Mouse (Mus musculus) heart, embryonic 11.5 days (tissue): ENCODE measurements around the gene Tacr2. TPM values are rescaled to one million over a fixed set of nuclear protein-coding genes. Genes with fewer than 3 reads are reported as not detected.

Experiments
- ATAC-seq: fragments of 200-750 bp; cut with Nextera tagmentation; replicated peaks from 2 replicates; pipeline ENCODE4 v1.8.0; 2017; ENCODE audit warnings: moderate library complexity; ENCODE audit not compliant: insufficient number of reproducible peaks, low FRiP score, low TSS enrichment
- H3K27ac ChIP-seq: fragments of 300-500 bp; sonication (generic); 2 replicates; pipeline ENCODE4 v1.5.1; 2014; ENCODE audit warnings: mild to moderate bottlenecking, low read depth, low read length
- H3K27me3 ChIP-seq: fragments of 300-500 bp; sonication (generic); 2 replicates; pipeline ENCODE4 v1.6.1; 2014; ENCODE audit warnings: mild to moderate bottlenecking, low read length, mixed read lengths; ENCODE audit not compliant: control insufficient read depth, insufficient read depth
- H3K36me3 ChIP-seq: fragments of 300-500 bp; sonication (generic); 2 replicates; pipeline ENCODE4 v1.6.1; 2014; ENCODE audit warnings: mild to moderate bottlenecking, low read length, moderate library complexity, mixed read lengths; ENCODE audit not compliant: control insufficient read depth, insufficient read depth
- H3K4me1 ChIP-seq: fragments of 300-500 bp; sonication (generic); 2 replicates; pipeline ENCODE4 v1.6.1; 2014; ENCODE audit warnings: low read length; ENCODE audit not compliant: control insufficient read depth, insufficient read depth
- H3K4me2 ChIP-seq: fragments of 300-500 bp; sonication (generic); 2 replicates; pipeline ENCODE4 v1.6.1; 2014; ENCODE audit warnings: mild to moderate bottlenecking, moderate library complexity
- H3K4me3 ChIP-seq: fragments of 300-500 bp; sonication (generic); 2 replicates; pipeline ENCODE4 v1.5.1; 2014; ENCODE audit warnings: low read depth, low read length
- H3K9ac ChIP-seq: fragments of 300-500 bp; sonication (generic); 2 replicates; pipeline ENCODE4 v1.6.1; 2014; ENCODE audit warnings: mild to moderate bottlenecking, low read depth, low read length, moderate library complexity
- H3K9me3 ChIP-seq: fragments of 300-500 bp; sonication (generic); replicated peaks from 2 replicates; pipeline ENCODE4 v1.6.1; 2016; ENCODE audit warnings: low read length; ENCODE audit not compliant: control insufficient read depth
- WGBS: fragments of 180-500 bp; shearing (Covaris S2); extraction: QIAGEN DNeasy Blood & Tissue Kit; methylation state at CpG from one replicate; pipeline ENCODE4 v1.1.7; 2014; ENCODE audit not compliant: insufficient replicate concordance; 5-methylcytosine and 5-hydroxymethylcytosine counted together
- polyA plus RNA-seq: library from polyadenylated mRNA; unstranded; fragments of >200 nt; fragmentation: Nextera tagmentation; extraction: Ambion mirVana; gene quantifications from 2 replicates; pipeline ENCODE4 v1.2.1, GENCODE M21; 2014

Tacr2 gene
- polyA plus RNA-seq, 1 experiment from 2014 or later = not detected

DNA sequence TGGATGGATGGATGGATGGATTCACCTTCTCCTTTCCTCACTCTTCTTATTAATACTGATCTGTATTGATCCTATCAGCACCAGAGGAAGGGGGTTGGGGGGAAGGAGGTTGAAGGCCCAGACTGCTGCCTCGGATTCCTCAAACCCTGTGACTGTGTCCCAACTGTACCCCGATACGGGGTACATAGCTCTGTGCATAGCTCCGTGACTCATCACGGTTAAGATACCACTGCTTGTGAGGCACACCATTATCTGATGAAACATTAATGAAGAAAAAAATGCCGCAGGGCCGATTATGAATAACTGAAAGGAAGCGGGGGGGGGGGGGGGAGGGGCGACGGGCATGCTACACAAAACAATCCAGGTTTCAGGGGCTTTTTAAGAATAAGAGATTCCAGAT is 60.9 kb downstream of the Tacr2 start:
- Histone ChIP-seq H3K9me3 (no peaks in the 10 kb centered on the region), H3K4me1 (peaks cover 26% of the 10 kb centered on the region), H3K4me3 (no peak overlapping the region), H3K9ac (no peak overlapping the region), H3K27ac (no peak overlapping the region), H3K36me3 (peaks cover 9% of the 10 kb centered on the region; the same call in 1 of the 2 replicates), H3K4me2 (no peak overlapping the region), H3K27me3 (no peaks in the 10 kb centered on the region)
- ATAC-seq = 0 out of 2 replicates have a peak, but pooled peaks have one; percentile 52
- 90% methylated on average over 9 of the region's 10 CpGs for WGBS

DNA sequence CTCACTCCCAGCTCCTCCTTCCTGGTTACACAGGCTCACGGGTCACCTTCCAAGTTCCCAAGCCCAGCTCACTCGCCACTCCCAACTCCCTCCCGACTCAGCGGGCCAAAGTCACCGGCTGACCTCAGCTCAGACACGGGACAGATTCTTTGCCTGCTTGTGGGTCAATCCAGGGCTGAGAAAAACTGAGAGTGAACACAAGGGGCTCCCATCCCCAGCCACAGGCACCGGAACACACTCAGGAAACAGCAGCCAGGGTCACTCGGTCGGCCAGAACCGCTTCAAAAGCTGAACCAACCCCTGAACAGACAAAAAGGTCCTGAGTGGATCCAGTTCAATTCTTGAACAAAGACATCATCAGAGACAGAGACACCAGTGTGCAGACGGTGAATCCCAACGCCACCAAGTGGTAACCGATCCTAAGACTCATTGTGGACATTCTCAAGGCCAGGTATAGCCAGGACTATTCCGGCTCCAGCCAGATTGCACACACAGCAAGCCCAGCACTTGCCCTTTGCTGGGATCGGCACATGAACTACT is 61.7 kb downstream of the Tacr2 start:
- Histone ChIP-seq H3K4me1 (peaks cover 33% of the 10 kb centered on the region), H3K36me3 (peaks cover 7% of the 10 kb centered on the region; the same call in 1 of the 2 replicates), H3K4me3 (no peak overlapping the region), H3K27ac (peak overlapping the region; percentile 1; the same call in 1 of the 2 replicates), H3K27me3 (no peaks in the 10 kb centered on the region), H3K4me2 (no peak overlapping the region), H3K9me3 (no peaks in the 10 kb centered on the region), H3K9ac (peak overlapping the region; percentile 2; the same call in 1 of the 2 replicates)
- 48% methylated on average over 15 of the region's 15 CpGs for WGBS
- peak; percentile 12; the same call in 1 of the 2 replicates for ATAC-seq

Other genes starting within 250 kb of the Tacr2 start
- gene Neurog3, start 119.3 kb upstream of the Tacr2 start, polyA plus RNA-seq = 0.21 TPM in 1 of 2 replicates, not detected in the other
- gene Fam241b, start 108.5 kb upstream of the Tacr2 start, polyA plus RNA-seq = 0.96 and 1.2 TPM in 2 replicates
- 2.8 and 5.0 TPM in 2 replicates for gene Tspan15, start 21.2 kb upstream of the Tacr2 start, polyA plus RNA-seq
- gene Hk1, start 127.5 kb downstream of the Tacr2 start, polyA plus RNA-seq = 97.0 and 157 TPM in 2 replicates
- 0.49 and 0.57 TPM in 2 replicates for gene Hkdc1, start 170.1 kb downstream of the Tacr2 start, polyA plus RNA-seq
- 0.54 and 1.0 TPM in 2 replicates for gene 4930507D05Rik, start 197.1 kb downstream of the Tacr2 start, polyA plus RNA-seq
- gene Supv3l1, start 197.3 kb downstream of the Tacr2 start, polyA plus RNA-seq = 31.9 and 32.5 TPM in 2 replicates
- 72.8 and 84.5 TPM in 2 replicates for gene Vps26a, start 234.4 kb downstream of the Tacr2 start, polyA plus RNA-seq